Mouse (Mus musculus) embryonic facial prominence, embryonic 15.5 days (tissue): ENCODE results near the gene Cybrd1. TPM values are rescaled to one million over a fixed set of nuclear protein-coding genes. Genes with fewer than 3 reads are reported as not detected.

ENCODE experiments used
- ATAC-seq: fragments of 200-750 bp; cut with Nextera tagmentation; 2 replicates; pipeline ENCODE4 v1.8.0; 2017; ENCODE audit warnings: low read depth, moderate TSS enrichment; ENCODE audit not compliant: insufficient number of reproducible peaks, low FRiP score, low TSS enrichment
- H3K27ac ChIP-seq: fragments of 300-500 bp; sonication (generic); replicated peaks from 2 replicates; pipeline ENCODE4 v1.5.1; 2015; ENCODE audit warnings: mild to moderate bottlenecking, inconsistent platforms
- H3K27me3 ChIP-seq: fragments of 300-500 bp; sonication (generic); 2 replicates; pipeline ENCODE4 v1.6.1; 2015; ENCODE audit warnings: inconsistent platforms
- H3K36me3 ChIP-seq: fragments of 300-500 bp; sonication (generic); 2 replicates; pipeline ENCODE4 v1.6.1; 2015; ENCODE audit warnings: mild to moderate bottlenecking, inconsistent platforms
- H3K4me1 ChIP-seq: fragments of 300-500 bp; sonication (generic); 2 replicates; pipeline ENCODE4 v1.6.1; 2015; ENCODE audit warnings: inconsistent platforms
- H3K4me2 ChIP-seq: fragments of 300-500 bp; sonication (generic); replicated peaks from 2 replicates; pipeline ENCODE4 v1.6.1; 2015; ENCODE audit warnings: mild to moderate bottlenecking, inconsistent platforms
- H3K4me3 ChIP-seq: fragments of 300-500 bp; sonication (generic); replicated peaks from 2 replicates; pipeline ENCODE4 v1.5.1; 2015; ENCODE audit warnings: mild to moderate bottlenecking, inconsistent platforms
- H3K9ac ChIP-seq: fragments of 300-500 bp; sonication (generic); 2 replicates; pipeline ENCODE4 v1.6.1; 2015; ENCODE audit warnings: inconsistent platforms
- H3K9me3 ChIP-seq: fragments of 300-500 bp; sonication (generic); replicated peaks from 2 replicates; pipeline ENCODE4 v1.6.1; 2016; ENCODE audit warnings: inconsistent platforms
- WGBS: fragments of 180-500 bp; shearing (Covaris S2); methylation state at CpG from one replicate; pipeline ENCODE4 v1.1.7; 2015; 5-methylcytosine and 5-hydroxymethylcytosine counted together
- polyA plus RNA-seq: library from polyadenylated mRNA; unstranded; fragments of >200 nt; fragmentation: Nextera tagmentation; extraction: Ambion mirVana; gene quantifications from 2 replicates; pipeline ENCODE4 v1.2.1, GENCODE M21; 2015

The Cybrd1 gene
- polyA plus RNA-seq, 1 experiment from 2014 or later, result 6.9 TPM

GRCm38 (mm10) chr2:71155486-71155885 is 37.8 kb downstream of the Cybrd1 start:
- Histone ChIP-seq H3K4me2 (no peak overlapping the region), H3K4me1 (no peaks in the 10 kb centered on the region), H3K9ac (no peak overlapping the region), H3K4me3 (no peak overlapping the region), H3K9me3 (no peaks in the 10 kb centered on the region), H3K27ac (no peak overlapping the region), H3K27me3 (no peaks in the 10 kb centered on the region), H3K36me3 (no peaks in the 10 kb centered on the region)
- no peak for ATAC-seq
- 8% methylated on average over 8 of the region's 8 CpGs for WGBS

GRCm38 (mm10) chr2:71156446-71156845 is 38.7 kb downstream of the Cybrd1 start:
- Histone ChIP-seq H3K27me3 (no peaks in the 10 kb centered on the region), H3K9ac (no peak overlapping the region), H3K4me2 (no peak overlapping the region), H3K36me3 (no peaks in the 10 kb centered on the region), H3K4me1 (no peaks in the 10 kb centered on the region), H3K27ac (no peak overlapping the region), H3K9me3 (no peaks in the 10 kb centered on the region), H3K4me3 (no peak overlapping the region)
- WGBS, result 79% methylated on average over 8 of the region's 8 CpGs
- ATAC-seq, result no peak

GRCm38 (mm10) chr2:71157881-71158280 is 40.2 kb downstream of the Cybrd1 start:
- no peak for ATAC-seq
- Histone ChIP-seq H3K27me3 (no peaks in the 10 kb centered on the region), H3K36me3 (no peaks in the 10 kb centered on the region), H3K4me3 (no peak overlapping the region), H3K4me2 (no peak overlapping the region), H3K27ac (no peak overlapping the region), H3K4me1 (no peaks in the 10 kb centered on the region; the same call in 1 of the 2 replicates), H3K9me3 (no peaks in the 10 kb centered on the region), H3K9ac (no peak overlapping the region)
- WGBS, result 89% methylated on average over 8 of the region's 8 CpGs

GRCm38 (mm10) chr2:71159576-71160306 is 42.0 kb downstream of the Cybrd1 start:
- Histone ChIP-seq H3K9ac (no peak overlapping the region), H3K27ac (no peak overlapping the region), H3K4me3 (no peak overlapping the region), H3K36me3 (no peaks in the 10 kb centered on the region), H3K9me3 (no peaks in the 10 kb centered on the region), H3K27me3 (no peaks in the 10 kb centered on the region), H3K4me1 (no peaks in the 10 kb centered on the region; the same call in 1 of the 2 replicates), H3K4me2 (no peak overlapping the region)
- WGBS, result 84% methylated on average over 16 of the region's 16 CpGs
- no peak for ATAC-seq

GRCm38 (mm10) chr2:71160307-71160861 is 42.7 kb downstream of the Cybrd1 start:
- no peaks in the 10 kb centered on the region; the same call in 1 of the 2 replicates for H3K4me1 ChIP-seq
- no peak overlapping the region for H3K9ac ChIP-seq
- whole genome bisulfite sequencing, result 61% methylated on average over 11 of the region's 11 CpGs
- H3K36me3 ChIP-seq, result no peaks in the 10 kb centered on the region
- H3K4me3 ChIP-seq, result no peak overlapping the region
- H3K4me2 ChIP-seq, result no peak overlapping the region
- no peak overlapping the region for H3K27ac ChIP-seq
- no peaks in the 10 kb centered on the region for H3K27me3 ChIP-seq
- ATAC-seq, result peak; percentile 34; the same call in 1 of the 2 replicates
- no peaks in the 10 kb centered on the region for H3K9me3 ChIP-seq

- no peak for ATAC-seq
- Histone ChIP-seq H3K4me2 (no peak overlapping the region), H3K9ac (no peak overlapping the region), H3K36me3 (no peaks in the 10 kb centered on the region), H3K27ac (no peak overlapping the region), H3K4me1 (no peaks in the 10 kb centered on the region; the same call in 1 of the 2 replicates), H3K4me3 (no peak overlapping the region), H3K27me3 (no peaks in the 10 kb centered on the region), H3K9me3 (no peaks in the 10 kb centered on the region)
- 78% methylated on average over 7 of the region's 7 CpGs for WGBS
Measured at GRCm38 (mm10) chr2:71161558-71161957, 43.8 kb downstream of the Cybrd1 start.

- ATAC-seq, result no peak
- Histone ChIP-seq H3K9me3 (no peaks in the 10 kb centered on the region), H3K4me1 (no peaks in the 10 kb centered on the region; the same call in 1 of the 2 replicates), H3K36me3 (no peaks in the 10 kb centered on the region), H3K9ac (no peak overlapping the region), H3K4me2 (no peak overlapping the region), H3K27me3 (no peaks in the 10 kb centered on the region), H3K27ac (no peak overlapping the region), H3K4me3 (no peak overlapping the region)
- 73% methylated on average over 25 of the region's 25 CpGs for WGBS
Measured at GRCm38 (mm10) chr2:71162831-71163621, 45.3 kb downstream of the Cybrd1 start.

GRCm38 (mm10) chr2:71167211-71167610 is 49.5 kb downstream of the Cybrd1 start:
- Histone ChIP-seq H3K4me3 (no peak overlapping the region), H3K4me1 (peaks cover 4% of the 10 kb centered on the region; the same call in 1 of the 2 replicates), H3K27me3 (no peaks in the 10 kb centered on the region), H3K4me2 (no peak overlapping the region), H3K27ac (no peak overlapping the region), H3K9ac (no peak overlapping the region), H3K9me3 (no peaks in the 10 kb centered on the region), H3K36me3 (no peaks in the 10 kb centered on the region)
- WGBS, result 87% methylated on average over 4 of the region's 4 CpGs
- no peak for ATAC-seq

- WGBS, result 29% methylated on average over 10 of the region's 10 CpGs
- no peak overlapping the region for H3K4me3 ChIP-seq
Measured at GRCm38 (mm10) chr2:71168461-71169021, 50.8 kb downstream of the Cybrd1 start.

GRCm38 (mm10) chr2:71173031-71173430 is 55.3 kb downstream of the Cybrd1 start:
- no peak overlapping the region for H3K4me3 ChIP-seq
- no peaks in the 10 kb centered on the region for H3K27me3 ChIP-seq
- 0 out of 2 replicates have a peak, but pooled peaks cover 4% of the 10 kb centered on the region for H3K4me1 ChIP-seq
- H3K9ac ChIP-seq, result no peak overlapping the region
- 51% methylated on average over 3 of the region's 3 CpGs for WGBS
- H3K9me3 ChIP-seq, result no peaks in the 10 kb centered on the region
- H3K27ac ChIP-seq, result no peak overlapping the region
- H3K4me2 ChIP-seq, result no peak overlapping the region
- no peaks in the 10 kb centered on the region for H3K36me3 ChIP-seq
- no peak for ATAC-seq

More at GRCm38 (mm10) chr2:71168461-71169021, 50.8 kb downstream of the Cybrd1 start:
- Histone ChIP-seq H3K9me3 (no peaks in the 10 kb centered on the region), H3K27me3 (no peaks in the 10 kb centered on the region), H3K36me3 (no peaks in the 10 kb centered on the region), H3K4me1 (0 out of 2 replicates have a peak, but pooled peaks cover 4% of the 10 kb centered on the region), H3K27ac (no peak overlapping the region), H3K4me2 (no peak overlapping the region), H3K9ac (no peak overlapping the region)
- no peak for ATAC-seq
